Mouse (Mus musculus) large intestine, adult 2 months (tissue): Measurements from ENCODE around the gene Aplp2. TPM values are rescaled to one million over a fixed set of nuclear protein-coding genes. Genes with fewer than 3 reads are reported as not detected.

Source experiments
- DNase-seq: peaks from one replicate; pipeline ENCODE4 v3.0.0-alpha.2; 2012; ENCODE audit warnings: low read depth, low spot score
- WGBS: fragments of 180-500 bp; shearing (Covaris S2); methylation state at CpG from one replicate; pipeline ENCODE4 v1.1.7; 2018; 5-methylcytosine and 5-hydroxymethylcytosine counted together
- polyA plus RNA-seq: library from polyadenylated mRNA; depleted of rRNA; stranded (reverse); fragments of >200 nt; gene quantifications from 2 replicates; pipeline ENCODE4 v1.2.3, GENCODE M21; 2012

Gene Aplp2
- polyA plus RNA-seq, 1 experiment = 126 TPM

GRCm38 (mm10) chr9:31235030-31235429, 23.4 kb upstream of the Aplp2 start:
- WGBS = 8% methylated on average over 4 of the region's 4 CpGs
- DNase-seq = no peak

- 79% methylated on average over 8 of the region's 8 CpGs for WGBS
- DNase-seq = no peak
These were observed 14.9 kb upstream of the Aplp2 start for GRCm38 (mm10) chr9:31226541-31226940.

- 81% methylated on average over 11 of the region's 11 CpGs for WGBS
- DNase-seq = no peak
These were observed 14.2 kb upstream of the Aplp2 start for GRCm38 (mm10) chr9:31225808-31226207.

GRCm38 (mm10) chr9:31223475-31223874, 11.9 kb upstream of the Aplp2 start:
- WGBS = 18% methylated on average over 4 of the region's 4 CpGs
- DNase-seq = no peak

- 37% methylated on average over 10 of the region's 10 CpGs for WGBS
- DNase-seq = no peak
These were observed 9.6 kb upstream of the Aplp2 start for GRCm38 (mm10) chr9:31221170-31221569.

- no peak for DNase-seq
- WGBS = 28% methylated on average over 7 of the region's 7 CpGs
These were observed 6.2 kb upstream of the Aplp2 start for GRCm38 (mm10) chr9:31217631-31218380.

GRCm38 (mm10) chr9:31212500-31213008, 939 bp upstream of the Aplp2 start:
- WGBS = 54% methylated on average over 12 of the region's 12 CpGs
- DNase-seq = no peak

- under 1% methylated on average over 93 of the region's 93 CpGs for WGBS
These were observed 596 bp downstream of the Aplp2 start for GRCm38 (mm10) chr9:31210749-31211689.

GRCm38 (mm10) chr9:31210163-31210562, 1.5 kb downstream of the Aplp2 start:
- 27% methylated on average over 7 of the region's 7 CpGs for WGBS
- DNase-seq = no peak

More at GRCm38 (mm10) chr9:31210749-31211689, 596 bp downstream of the Aplp2 start:
- no peak for DNase-seq

GRCm38 (mm10) chr9:31209502-31209901, 2.1 kb downstream of the Aplp2 start:
- WGBS = 96% methylated on average over 1 of the region's 1 CpGs
- DNase-seq = no peak

- DNase-seq = no peak
- WGBS = 71% methylated on average over 3 of the region's 3 CpGs
These were observed 3.9 kb downstream of the Aplp2 start for GRCm38 (mm10) chr9:31207732-31208131.

GRCm38 (mm10) chr9:31204722-31205121, 6.9 kb downstream of the Aplp2 start:
- WGBS = 22% methylated on average over 6 of the region's 6 CpGs
- DNase-seq = no peak

- 75% methylated on average over 16 of the region's 16 CpGs for WGBS
- no peak for DNase-seq
These were observed 7.9 kb downstream of the Aplp2 start for GRCm38 (mm10) chr9:31203571-31204210.

GRCm38 (mm10) chr9:31203068-31203467, 8.5 kb downstream of the Aplp2 start:
- DNase-seq = no peak
- 70% methylated on average over 6 of the region's 6 CpGs for WGBS

- DNase-seq = no peak
- 42% methylated on average over 3 of the region's 3 CpGs for WGBS
These were observed 13.0 kb downstream of the Aplp2 start for GRCm38 (mm10) chr9:31198614-31199013.

GRCm38 (mm10) chr9:31197782-31198181, 13.8 kb downstream of the Aplp2 start:
- WGBS = 87% methylated on average over 7 of the region's 7 CpGs
- no peak for DNase-seq

- DNase-seq = no peak
These were observed 14.9 kb downstream of the Aplp2 start for GRCm38 (mm10) chr9:31196742-31197141.

- no peak for DNase-seq
These were observed 16.0 kb downstream of the Aplp2 start for GRCm38 (mm10) chr9:31195573-31195972.

GRCm38 (mm10) chr9:31192378-31192777, 19.2 kb downstream of the Aplp2 start:
- 88% methylated on average over 7 of the region's 7 CpGs for WGBS
- DNase-seq = no peak

More at GRCm38 (mm10) chr9:31195573-31195972, 16.0 kb downstream of the Aplp2 start:
- WGBS = 93% methylated on average over 1 of the region's 1 CpGs

GRCm38 (mm10) chr9:31191543-31191942, 20.1 kb downstream of the Aplp2 start:
- DNase-seq = no peak

More at GRCm38 (mm10) chr9:31191543-31191942, 20.1 kb downstream of the Aplp2 start:
- WGBS = 71% methylated on average over 7 of the region's 7 CpGs
